Mouse (Mus musculus): ENCODE results near the gene Plscr3. TPM values are rescaled to one million over a fixed set of nuclear protein-coding genes. Genes with fewer than 3 reads are reported as not detected.

Plscr3 gene
- total RNA-seq, 2 experiments from 2014 or later, result 15.9 to 16.1 TPM

DNA sequence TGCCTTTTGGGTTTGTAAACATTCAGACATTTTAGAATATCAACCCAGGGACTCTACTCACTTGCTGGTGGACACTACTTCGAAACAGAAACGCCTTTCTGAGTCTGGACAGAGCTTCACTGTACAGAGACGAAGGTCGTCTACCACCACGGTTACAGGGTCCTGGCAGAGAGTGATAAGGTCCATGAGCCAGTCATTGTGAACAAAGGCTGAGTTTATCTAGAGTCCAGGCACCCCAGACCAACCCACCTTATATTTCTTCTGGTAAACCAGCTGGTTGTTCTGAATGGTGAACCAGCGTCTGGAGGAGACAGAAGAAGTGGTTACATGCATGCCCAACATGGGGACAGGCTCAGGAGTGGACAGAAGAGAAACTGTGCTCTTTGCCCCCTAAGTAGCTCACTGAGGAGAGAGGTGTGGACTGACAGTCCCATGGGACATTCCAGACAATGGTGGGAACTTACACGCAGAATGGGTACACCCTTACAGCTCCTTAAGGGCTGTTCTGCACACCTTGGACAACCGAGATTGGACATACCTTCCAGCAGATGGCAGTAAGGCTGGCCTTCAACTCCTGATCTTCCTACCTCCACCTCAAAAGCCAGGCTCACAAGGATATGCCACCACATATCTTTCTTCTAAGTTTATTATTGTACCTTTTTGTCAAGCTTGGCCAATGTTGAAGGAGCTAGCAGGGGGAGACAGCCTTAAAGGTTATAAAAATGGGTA lies 40.9 kb downstream of the Plscr3 start:
- no peak for DNase-seq (ENCODE audit: low spot score in 2 of 2)

DNA sequence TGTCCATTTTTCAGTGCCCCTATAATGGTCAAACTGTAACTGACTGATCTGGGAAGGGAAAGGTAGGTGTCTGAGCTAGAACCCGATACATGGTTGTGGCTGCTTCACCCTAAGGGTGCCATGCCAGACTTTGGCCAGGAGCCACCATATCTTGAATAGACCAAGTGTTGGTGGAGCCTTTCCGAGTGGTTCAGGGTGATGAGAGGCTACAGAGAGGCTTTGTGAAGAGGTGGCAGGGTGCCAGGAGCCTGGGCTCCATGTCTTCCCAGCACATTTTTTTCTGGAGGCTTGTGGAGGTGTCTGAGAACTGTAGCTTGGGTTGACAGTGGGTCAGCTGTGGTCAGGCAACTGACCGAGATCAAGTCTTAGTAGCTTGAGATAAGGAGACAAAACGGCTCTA lies 45.3 kb downstream of the Plscr3 start:
- peak in 1 of 2 experiments; percentile 34 for DNase-seq (ENCODE audit: low spot score in 2 of 2)

DNA sequence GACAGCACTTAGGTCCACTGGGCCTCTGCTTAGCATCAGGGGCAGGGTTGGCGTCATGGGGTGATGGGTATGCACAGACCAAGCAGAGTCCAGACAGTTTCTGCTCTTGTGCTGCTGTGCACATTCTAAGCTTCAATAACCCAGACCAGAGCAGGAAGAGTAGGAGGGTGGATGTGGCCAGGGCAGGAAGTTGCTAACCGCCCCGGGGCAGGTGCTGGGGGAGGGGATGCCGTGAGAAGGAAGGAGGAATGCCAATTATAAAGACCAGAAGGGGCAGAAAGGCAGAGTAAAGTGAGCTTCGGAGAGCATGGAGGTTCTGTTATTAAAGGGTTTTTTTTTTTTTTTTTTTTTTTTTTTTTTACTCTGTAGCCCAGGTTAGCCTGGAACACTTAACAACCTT lies 48.5 kb downstream of the Plscr3 start:
- no peak for DNase-seq (ENCODE audit: low spot score in 2 of 2)

DNA sequence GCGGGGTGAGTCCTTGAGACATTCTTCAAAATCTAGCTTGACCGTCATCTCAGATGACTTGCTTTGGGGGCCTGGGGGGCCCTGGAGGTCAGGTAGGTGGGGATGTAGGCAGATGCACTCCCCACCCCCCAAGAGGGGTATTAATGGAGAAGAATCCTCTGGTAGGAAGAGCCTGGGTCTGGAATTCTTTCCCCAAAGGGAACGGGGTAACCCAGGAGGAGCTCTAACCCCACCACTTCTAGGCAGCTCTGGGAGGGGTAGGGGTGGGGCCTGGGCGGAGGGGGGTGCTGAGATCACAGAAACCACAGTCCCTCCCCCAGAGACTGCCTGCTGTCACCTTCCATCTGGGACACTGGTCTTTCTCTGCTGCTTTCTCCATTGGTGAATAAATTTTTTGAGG lies 49.1 kb downstream of the Plscr3 start, which contains the start of gene Acap1:
Gene Acap1 (minus strand): TSS at position 249 of the 400 bp plus-strand sequence.
- DNase-seq (ENCODE audit: low spot score in 2 of 2), result no peak

DNA sequence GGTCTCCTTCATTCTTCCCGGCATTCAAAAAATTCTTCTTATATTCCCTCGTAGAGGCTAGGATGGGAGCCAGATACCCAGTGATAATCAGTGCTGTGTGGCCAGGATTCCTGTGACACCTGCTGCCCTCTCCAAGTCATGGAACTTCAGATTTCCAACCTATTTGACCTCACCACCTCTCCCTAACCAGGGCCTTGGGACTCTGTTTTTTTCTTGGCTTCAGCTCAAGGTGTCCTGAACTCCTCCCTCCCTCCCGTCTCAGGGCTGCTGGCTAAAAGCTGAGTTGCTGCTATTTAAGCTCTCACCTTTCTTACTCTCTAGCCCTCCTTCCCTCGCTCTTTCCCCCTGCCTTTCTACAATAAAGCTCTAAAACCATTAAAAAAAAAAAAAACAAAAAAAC lies 53.7 kb downstream of the Plscr3 start:
- DNase-seq (ENCODE audit: low spot score in 2 of 2), result no peak

DNA sequence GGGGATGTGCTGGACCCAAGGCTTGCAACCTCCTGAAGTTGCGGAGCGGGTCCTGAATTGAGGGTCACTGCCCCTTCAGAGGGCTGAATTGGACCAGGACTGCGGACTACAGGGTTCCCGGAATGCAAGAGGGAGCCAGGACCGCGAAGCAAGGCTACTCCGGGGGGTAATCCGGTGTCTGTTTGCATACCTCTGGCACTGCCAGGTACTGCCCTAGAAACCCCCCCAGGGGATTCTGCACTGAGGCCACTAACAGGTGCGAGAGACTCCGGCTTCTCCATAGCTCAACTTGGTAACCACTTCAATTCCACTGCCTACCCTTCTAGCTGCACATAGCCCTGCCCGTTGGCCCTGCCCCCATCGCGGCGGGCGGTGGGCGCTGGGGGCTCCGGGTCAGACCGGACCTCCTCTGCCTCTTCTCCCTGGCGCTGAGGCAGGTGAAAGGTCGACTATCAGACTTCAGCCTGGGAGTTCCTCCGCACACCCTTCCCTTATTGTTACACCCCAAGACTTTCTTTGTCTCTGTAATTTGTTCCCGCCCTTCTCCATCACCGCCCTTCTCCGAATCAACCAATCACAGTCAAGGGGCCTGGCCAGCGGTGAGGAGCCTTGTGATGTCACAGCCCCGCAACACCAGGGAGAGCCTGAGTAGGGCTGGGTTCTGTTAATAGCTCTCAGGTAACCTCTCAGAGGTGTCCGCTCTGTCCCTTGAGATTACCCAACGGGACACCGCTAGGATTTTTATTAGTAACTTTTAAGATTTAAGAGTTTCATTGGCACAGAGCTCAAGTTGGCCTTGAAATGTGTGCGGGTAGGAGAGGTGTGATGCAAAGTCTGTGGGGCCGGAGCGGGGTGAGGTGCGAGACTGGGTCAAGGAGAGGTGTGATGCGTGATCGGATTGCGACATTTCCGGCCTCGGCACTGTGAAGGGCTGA lies 54.6 kb downstream of the Plscr3 start, which contains the start of the genes 2810408A11Rik and Neurl4:
Gene 2810408A11Rik (minus strand): TSS at position 517 of the 935 bp plus-strand sequence.
Gene Neurl4 (plus strand): TSS at position 602 of the 935 bp plus-strand sequence.
- peak; percentile 86 to 90 for DNase-seq (ENCODE audit: low spot score in 2 of 2)

DNA sequence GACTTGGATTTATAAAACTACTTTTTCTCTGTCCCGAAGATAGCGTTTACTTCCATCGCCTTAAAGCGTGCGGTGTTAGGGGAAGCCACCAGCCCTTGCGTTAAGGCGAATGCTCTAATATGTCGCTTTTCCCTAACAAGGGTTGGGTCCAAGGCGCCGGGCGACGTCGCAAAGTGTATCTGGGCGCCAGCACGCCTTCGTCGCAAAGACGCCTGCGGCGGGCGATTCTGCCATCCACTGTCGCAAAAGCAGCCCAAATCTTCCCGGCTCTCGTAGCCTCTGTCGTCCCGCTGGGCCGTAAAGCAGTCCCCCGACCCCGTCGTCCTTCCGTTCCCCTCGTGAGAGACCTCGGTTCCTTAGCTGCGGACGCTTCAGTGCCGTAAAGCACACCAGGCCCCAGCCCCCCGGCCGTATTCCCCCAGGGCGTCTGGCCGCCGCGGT lies 55.2 kb downstream of the Plscr3 start:
- peak; percentile 97 to 99 for DNase-seq (ENCODE audit: low spot score in 2 of 2)

Small RNA genes within 50 kb of the gene (microRNA-seq; reads per million reads assigned to microRNA genes)
- gene Mir6924, result 0 reads per million in 2 experiments

Other genes with a start within 250 kb of the Plscr3 start
- 100 to 1,000 TPM; 402 to 407 TPM for gene Atp1b2, start 240.4 kb upstream of the Plscr3 start, total RNA-seq (2021)
- gene Shbg, start 228.5 kb upstream of the Plscr3 start, total RNA-seq (2021), result not detected
- 10 to 100 TPM in 1 of 2 experiments, 1 to 10 TPM in 1; 9.5 to 12.1 TPM for gene Sat2, start 224.4 kb upstream of the Plscr3 start, total RNA-seq (2021)
- gene Fxr2, start 213.4 kb upstream of the Plscr3 start, total RNA-seq (2021), result 100 to 1,000 TPM; 139 to 142 TPM
- not detected for gene Sox15, start 191.1 kb upstream of the Plscr3 start, total RNA-seq (2021)
- gene Mpdu1, start 183.7 kb upstream of the Plscr3 start, total RNA-seq (2021), result 10 to 100 TPM; 56.2 to 60.3 TPM
- 10 to 100 TPM; 13.1 to 13.8 TPM for gene Cd68, start 180.2 kb upstream of the Plscr3 start, total RNA-seq (2021)
- 100 to 1,000 TPM; 325 to 357 TPM for gene Eif4a1, start 174.0 kb upstream of the Plscr3 start, total RNA-seq (2021)
- 10 to 100 TPM; 96.1 to 97.5 TPM for gene Senp3, start 164.3 kb upstream of the Plscr3 start, total RNA-seq (2021)
- gene Tnfsf13, start 160.6 kb upstream of the Plscr3 start, total RNA-seq (2021), result 1 to 10 TPM; 1.9 to 2.0 TPM
- 10 to 100 TPM; 11.4 to 12.4 TPM for gene Tnfsf12, start 150.5 kb upstream of the Plscr3 start, total RNA-seq (2021)
- 1 to 10 TPM; 1.2 to 1.6 TPM for gene Tnfsfm13, start 150.3 kb upstream of the Plscr3 start, total RNA-seq (2021)
- gene Polr2a, start 87.7 kb upstream of the Plscr3 start, total RNA-seq (2021), result 10 to 100 TPM; 55.6 to 55.9 TPM
- gene Slc35g3, start 84.4 kb upstream of the Plscr3 start, total RNA-seq (2021), result not detected
- 100 to 1,000 TPM; 147 to 152 TPM for gene Zbtb4, start 80.5 kb upstream of the Plscr3 start, total RNA-seq (2021)
- gene Chrnb1, start 50.4 kb upstream of the Plscr3 start, total RNA-seq (2021), result 1 to 10 TPM in 1 of 2 experiments, under 1 TPM in 1; 0.52 to 1.0 TPM
- 10 to 100 TPM; 27.4 to 27.6 TPM for gene Fgf11, start 44.5 kb upstream of the Plscr3 start, total RNA-seq (2021)
- not detected for gene Tmem102, start 40.8 kb upstream of the Plscr3 start, total RNA-seq (2021)
- gene Gm39566, start 31.1 kb upstream of the Plscr3 start, total RNA-seq (2021), result not detected
- not detected for gene Spem2, start 27.9 kb upstream of the Plscr3 start, total RNA-seq (2021)
- under 1 TPM in 1 of 2 experiments, not detected in 1; 0.62 TPM for gene Spem1, start 24.2 kb upstream of the Plscr3 start, total RNA-seq (2021)
- 100 to 1,000 TPM; 191 to 196 TPM for gene Nlgn2, start 8.6 kb upstream of the Plscr3 start, total RNA-seq (2021)
- gene Tmem256, start 7.9 kb upstream of the Plscr3 start, total RNA-seq (2021), result 100 to 1,000 TPM; 110 to 117 TPM
- gene Tnk1, start 12.4 kb downstream of the Plscr3 start, total RNA-seq (2021), result not detected
- not detected for gene Tmem95, start 31.6 kb downstream of the Plscr3 start, total RNA-seq (2021)
- gene Kctd11, start 35.0 kb downstream of the Plscr3 start, total RNA-seq (2021), result 1 to 10 TPM; 1.3 to 1.4 TPM
- gene Acap1, start 49.2 kb downstream of the Plscr3 start, total RNA-seq (2021), result not detected
- gene 2810408A11Rik, start 54.6 kb downstream of the Plscr3 start, total RNA-seq (2021), result under 1 TPM; 0.17 to 0.58 TPM
- 100 to 1,000 TPM; 108 to 114 TPM for gene Neurl4, start 54.7 kb downstream of the Plscr3 start, total RNA-seq (2021)
- 10 to 100 TPM; 35.7 to 36.1 TPM for gene Gps2, start 67.5 kb downstream of the Plscr3 start, total RNA-seq (2021)
- gene Eif5a, start 75.6 kb downstream of the Plscr3 start, total RNA-seq (2021), result 100 to 1,000 TPM; 438 to 463 TPM
- gene Ybx2, start 89.4 kb downstream of the Plscr3 start, total RNA-seq (2021), result 1 to 10 TPM; 8.7 to 9.2 TPM
- 1 to 10 TPM; 3.4 to 3.5 TPM for gene Slc2a4, start 101.8 kb downstream of the Plscr3 start, total RNA-seq (2021)
- not detected for gene Cldn7, start 118.4 kb downstream of the Plscr3 start, total RNA-seq (2021)
- 100 to 1,000 TPM; 110 to 111 TPM for gene Ctdnep1, start 134.8 kb downstream of the Plscr3 start, total RNA-seq (2021)
- 10 to 100 TPM; 76.7 to 80.1 TPM for gene Elp5, start 136.1 kb downstream of the Plscr3 start, total RNA-seq (2021)
- gene Gabarap, start 144.8 kb downstream of the Plscr3 start, total RNA-seq (2021), result 100 to 1,000 TPM; 238 to 240 TPM
- 10 to 100 TPM; 50.3 TPM for gene Phf23, start 149.4 kb downstream of the Plscr3 start, total RNA-seq (2021)
- 10 to 100 TPM; 33.0 to 38.7 TPM for gene Dvl2, start 154.2 kb downstream of the Plscr3 start, total RNA-seq (2021)
- gene Acadvl, start 169.0 kb downstream of the Plscr3 start, total RNA-seq (2021), result 10 to 100 TPM; 56.4 to 67.1 TPM
- 100 to 1,000 TPM; 846 to 862 TPM for gene Dlg4, start 170.6 kb downstream of the Plscr3 start, total RNA-seq (2021)
- gene Asgr1, start 207.7 kb downstream of the Plscr3 start, total RNA-seq (2021), result under 1 TPM; 0.84 to 0.99 TPM
- not detected for gene Asgr2, start 246.3 kb downstream of the Plscr3 start, total RNA-seq (2021)

All from layer of hippocampus, adult 18-20 months (tissue).